Mouse (Mus musculus): Measurements from ENCODE around the gene Dnah2.
"Not testable (repeated sequence)": the region's sequence is repeated elsewhere in the genome, so short reads cannot be mapped to it uniquely, and the experiment has no call there.

The Dnah2 gene

GRCm38 (mm10) chr11:69564391-69564790 lies 15.5 kb upstream of the Dnah2 start:
- DNase-seq (ENCODE audit: low read depth, low spot score): no peak

- DNase-seq (ENCODE audit: low read depth, low spot score): no peak
Observed at GRCm38 (mm10) chr11:69563373-69563772, 14.5 kb upstream of the Dnah2 start.

- DNase-seq (ENCODE audit: low read depth, low spot score): no peak
Observed at GRCm38 (mm10) chr11:69560896-69561854, 12.3 kb upstream of the Dnah2 start.

GRCm38 (mm10) chr11:69559851-69560765 lies 11.2 kb upstream of the Dnah2 start, which contains the start of gene Efnb3:
Gene Efnb3, minus strand, starts transcription at chr11:69560205.
- DNase-seq (ENCODE audit: low read depth, low spot score): no peak

GRCm38 (mm10) chr11:69559183-69559582 lies 10.3 kb upstream of the Dnah2 start:
- DNase-seq (ENCODE audit: low read depth, low spot score): no peak

DNA sequence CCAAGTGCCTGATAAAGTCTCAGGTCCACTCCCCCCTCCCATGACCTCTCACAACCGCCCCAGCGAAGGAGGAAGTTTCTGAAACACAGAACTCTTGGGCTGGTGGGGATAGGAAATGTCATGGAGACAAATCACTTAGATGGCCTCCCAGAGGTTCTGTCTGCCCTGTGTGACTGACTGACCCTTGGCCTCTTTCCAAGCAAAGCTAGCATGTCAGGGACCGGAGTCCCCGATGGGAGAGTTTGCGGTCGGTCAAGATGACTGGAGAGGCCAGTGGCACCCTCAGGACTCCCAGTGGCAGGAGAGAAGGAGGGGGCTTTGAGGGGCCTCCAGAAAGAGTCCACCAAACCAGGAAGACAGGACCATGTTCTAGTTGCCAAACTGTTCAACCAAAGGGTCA lies 9.8 kb upstream of the Dnah2 start:
- DNase-seq (ENCODE audit: low read depth, low spot score): no peak

GRCm38 (mm10) chr11:69557381-69557958 lies 8.6 kb upstream of the Dnah2 start:
- no peak for DNase-seq (ENCODE audit: low read depth, low spot score)

GRCm38 (mm10) chr11:69554539-69555140 lies 5.7 kb upstream of the Dnah2 start:
- no peak for DNase-seq (ENCODE audit: low read depth, low spot score)

DNA sequence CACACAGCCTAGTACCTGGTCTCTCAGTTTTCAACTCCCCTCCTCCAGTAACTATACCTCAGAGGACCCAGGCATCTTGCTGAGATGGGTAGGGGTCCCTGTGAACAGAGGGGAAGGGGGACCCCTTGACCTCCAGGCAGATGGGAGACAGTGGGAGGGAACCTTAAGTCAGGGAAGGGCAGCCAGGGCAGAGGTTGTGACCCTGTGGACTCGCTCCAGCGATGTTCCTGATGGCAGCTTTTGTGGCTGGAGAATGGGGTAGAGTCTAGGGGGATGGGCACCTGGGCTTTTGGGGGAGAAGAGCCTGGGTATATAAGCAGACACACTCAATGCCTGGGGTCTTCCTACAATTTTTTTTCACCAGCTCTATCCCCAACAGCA lies 4.4 kb upstream of the Dnah2 start:
- no peak for DNase-seq (ENCODE audit: low read depth, low spot score)

DNA sequence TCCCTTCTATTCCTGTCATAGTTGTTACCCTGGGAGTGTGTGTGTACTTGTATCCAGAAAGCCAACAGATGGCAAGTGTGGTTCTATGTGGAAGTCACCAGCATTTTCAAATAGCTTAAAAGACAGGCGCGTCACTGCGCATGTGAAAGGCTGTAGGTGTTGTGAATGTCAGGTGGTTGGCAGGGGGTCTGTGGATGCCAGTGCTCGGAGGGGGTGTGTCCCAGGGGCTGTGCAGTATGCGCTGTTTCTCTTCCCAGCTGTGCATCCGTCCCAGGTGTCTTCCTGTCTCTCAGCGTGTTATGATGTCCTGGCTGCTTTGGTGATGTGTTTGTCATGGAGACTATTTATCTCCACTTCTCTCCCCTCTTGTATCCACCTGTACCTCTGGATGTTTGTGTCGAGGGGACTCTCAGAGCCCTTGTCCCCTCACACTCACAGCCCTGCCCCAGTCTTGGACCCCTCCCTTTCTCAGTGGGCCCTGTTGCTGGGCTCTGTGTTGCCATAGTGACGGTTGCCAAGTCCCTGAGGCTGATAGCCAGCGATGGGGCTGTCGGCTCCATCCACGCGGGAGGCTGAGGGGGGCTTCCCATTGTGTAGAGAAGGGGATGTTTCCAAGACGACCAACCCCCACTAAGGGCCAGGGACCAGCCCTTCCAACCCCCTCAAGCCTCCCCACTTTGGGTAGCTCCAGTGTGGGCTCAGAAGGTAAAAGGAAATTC lies 3.9 kb upstream of the Dnah2 start:
- DNase-seq (ENCODE audit: low read depth, low spot score): no peak

DNA sequence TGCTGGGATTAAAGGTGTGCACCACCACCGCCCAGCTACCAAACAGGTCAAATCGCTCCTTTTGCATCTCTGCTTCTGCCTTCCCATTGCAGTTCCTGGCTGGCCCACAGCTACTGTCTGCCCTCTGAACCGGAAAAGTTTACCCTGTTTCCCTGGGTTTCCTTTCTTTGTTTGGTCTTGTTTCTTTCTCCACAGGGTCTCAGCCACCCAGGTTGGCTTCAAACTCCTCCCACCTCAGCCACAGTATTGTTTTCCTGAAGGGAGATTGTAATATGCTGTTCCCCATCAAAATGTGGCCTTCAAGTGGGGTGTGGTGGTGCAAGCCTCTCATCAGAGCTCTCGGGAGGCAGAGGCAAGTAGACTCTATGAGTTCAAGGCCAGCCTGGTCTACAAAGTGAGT lies 2.4 kb upstream of the Dnah2 start:
- no peak for DNase-seq (ENCODE audit: low read depth, low spot score)

DNA sequence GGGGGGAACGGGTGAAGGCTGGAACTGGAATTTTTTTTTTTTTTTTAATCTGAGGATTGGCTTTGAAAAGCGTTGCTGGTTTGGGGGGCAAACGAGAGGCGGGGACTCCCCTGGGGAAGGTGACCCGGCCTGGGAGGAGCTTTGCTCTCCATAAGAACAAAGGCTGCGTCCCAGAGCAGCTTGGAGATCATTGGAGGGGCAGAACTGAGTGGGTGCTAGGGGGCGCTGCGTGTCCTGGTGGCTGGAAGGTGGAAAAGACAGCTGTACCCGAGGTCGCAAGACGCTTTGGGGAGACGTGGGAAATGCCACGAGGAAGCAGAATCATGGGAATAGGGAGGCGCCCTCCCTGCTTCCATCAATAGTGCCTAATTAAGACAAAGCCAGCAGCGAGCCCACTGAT lies 1.8 kb downstream of the Dnah2 start:
- peak; percentile 46 for DNase-seq (ENCODE audit: low read depth, low spot score)

DNA sequence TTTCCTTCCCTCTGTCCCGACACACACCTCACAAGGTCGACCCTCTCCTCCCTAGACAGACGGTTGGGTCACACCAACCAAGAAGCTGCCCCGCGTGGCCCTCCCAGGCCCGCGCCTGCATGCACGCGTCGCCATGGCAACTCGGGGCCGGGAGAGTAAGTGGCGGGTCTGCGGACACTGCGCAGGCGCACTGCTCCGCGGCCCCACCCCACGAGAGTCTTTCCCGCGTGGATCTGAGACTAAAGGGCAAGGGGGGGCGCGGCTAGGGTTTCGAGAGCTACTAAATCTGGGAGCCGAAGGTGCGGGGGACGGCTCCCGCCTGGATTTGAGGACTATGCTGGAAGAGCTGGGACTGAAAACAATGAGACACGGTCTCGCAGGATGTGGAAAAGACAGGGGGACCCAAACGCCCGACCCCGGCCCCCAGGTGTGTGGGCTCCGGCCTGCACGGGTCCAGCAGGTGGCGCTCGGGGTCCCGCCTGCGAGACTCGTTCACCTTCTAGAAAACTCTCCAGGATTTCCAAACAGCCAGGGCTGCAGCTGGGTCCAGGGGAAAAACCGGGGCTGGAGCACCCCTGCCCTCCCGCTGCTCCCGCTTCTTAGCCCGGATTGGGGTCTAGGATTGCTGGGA lies 2.4 kb downstream of the Dnah2 start:
- DNase-seq (ENCODE audit: low read depth, low spot score): peak; percentile 51

- no peak for DNase-seq (ENCODE audit: low read depth, low spot score)
Observed at GRCm38 (mm10) chr11:69545957-69546356, 3.0 kb downstream of the Dnah2 start.

GRCm38 (mm10) chr11:69543598-69543997 lies 5.3 kb downstream of the Dnah2 start:
- no peak for DNase-seq (ENCODE audit: low read depth, low spot score)

DNA sequence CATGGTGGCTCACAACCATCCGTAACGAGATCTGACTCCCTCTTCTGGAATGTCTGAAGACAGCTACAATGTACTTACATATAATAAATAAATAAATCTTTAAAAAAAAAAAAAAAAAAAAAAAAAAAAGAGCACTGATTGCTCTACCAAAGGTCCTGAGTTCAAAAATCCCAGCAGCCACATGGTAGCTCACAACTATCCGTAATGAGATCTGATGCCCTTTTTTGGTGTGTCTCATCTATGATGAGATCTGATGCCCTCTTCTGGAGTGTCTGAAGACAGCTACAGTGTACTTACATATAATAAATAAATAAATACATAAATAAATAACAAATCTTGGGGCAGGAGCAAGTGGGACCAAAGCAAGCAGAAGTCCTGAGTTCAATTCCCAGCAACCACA lies 7.2 kb downstream of the Dnah2 start:
- not testable (repeated sequence) for DNase-seq (ENCODE audit: low read depth, low spot score)

DNA sequence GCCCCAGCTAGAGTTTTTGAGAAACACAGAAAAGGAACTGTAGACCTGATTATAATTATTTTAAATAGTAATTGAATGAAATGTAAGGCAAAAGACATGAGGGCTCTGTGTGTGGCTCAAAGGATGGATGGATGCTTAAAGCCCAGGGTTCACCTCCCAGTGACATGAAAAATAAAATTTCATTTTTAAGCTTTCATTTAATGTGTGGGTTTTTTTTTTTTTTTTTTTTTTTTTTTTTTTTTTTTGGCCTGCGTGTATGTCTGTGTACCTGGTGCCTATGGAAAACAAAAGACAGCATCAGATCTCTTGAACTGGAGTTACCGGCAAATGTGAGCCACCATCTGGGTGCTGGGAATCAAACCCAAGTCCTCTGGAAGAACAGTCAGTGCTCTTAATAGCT lies 8.2 kb downstream of the Dnah2 start:
- no peak for DNase-seq (ENCODE audit: low read depth, low spot score)

DNA sequence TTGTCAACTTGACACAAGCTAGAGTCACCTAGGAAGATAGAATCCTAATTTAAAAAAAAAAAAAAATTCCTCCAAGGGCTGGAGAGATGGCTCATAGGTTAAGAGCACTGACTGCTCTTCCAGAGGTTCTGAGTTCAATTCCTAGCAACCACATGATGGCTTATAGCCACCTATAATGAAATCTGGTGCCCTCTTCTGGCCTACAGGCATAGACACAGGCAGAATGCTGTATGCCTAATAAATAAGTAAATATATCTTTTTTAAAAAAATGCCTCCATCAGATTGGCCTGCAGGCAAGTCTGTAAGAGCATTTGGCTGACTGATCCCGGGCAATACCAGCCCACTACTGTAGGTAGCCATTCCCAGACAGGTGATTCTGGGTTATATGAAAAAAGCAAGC lies 13.9 kb downstream of the Dnah2 start:
- no peak for DNase-seq (ENCODE audit: low read depth, low spot score)

DNA sequence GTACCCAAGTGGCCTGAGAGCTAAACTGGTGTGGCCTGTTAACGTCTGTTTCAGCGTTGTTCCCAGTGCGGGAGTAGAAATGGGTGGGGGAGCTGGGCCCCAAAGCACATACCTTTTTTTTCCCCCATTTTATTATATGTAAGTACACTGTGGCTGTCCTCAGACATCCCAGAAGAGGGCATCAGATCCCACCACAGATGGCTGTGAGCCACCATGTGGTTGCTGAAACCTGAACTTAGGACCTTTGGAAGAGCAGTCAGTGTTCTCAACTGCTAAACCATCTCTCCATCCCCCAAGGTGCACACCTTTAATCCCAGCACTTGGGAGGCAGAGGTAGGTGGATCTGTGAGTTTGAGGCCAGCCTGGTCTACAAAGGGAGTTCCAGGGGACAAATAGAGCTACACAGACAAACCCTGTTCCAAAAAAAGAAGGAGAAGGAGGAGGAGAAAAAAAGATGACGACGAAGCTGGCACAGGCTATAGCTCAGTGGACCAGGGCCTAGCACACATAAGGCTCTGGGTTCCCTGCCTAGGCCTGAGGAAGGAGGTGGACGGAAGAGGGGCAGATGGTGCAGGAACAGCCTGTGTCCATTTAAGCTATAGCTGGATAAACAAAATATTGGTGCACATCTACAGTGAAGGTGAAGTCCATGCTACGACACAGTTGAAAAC lies 16.3 kb downstream of the Dnah2 start:
- no peak for DNase-seq (ENCODE audit: low read depth, low spot score)

GRCm38 (mm10) chr11:69530755-69531154 lies 18.2 kb downstream of the Dnah2 start:
- not testable (repeated sequence) for DNase-seq (ENCODE audit: low read depth, low spot score)
